Mouse (Mus musculus): ENCODE results near the gene Trhr2.

Gene Trhr2

DNA sequence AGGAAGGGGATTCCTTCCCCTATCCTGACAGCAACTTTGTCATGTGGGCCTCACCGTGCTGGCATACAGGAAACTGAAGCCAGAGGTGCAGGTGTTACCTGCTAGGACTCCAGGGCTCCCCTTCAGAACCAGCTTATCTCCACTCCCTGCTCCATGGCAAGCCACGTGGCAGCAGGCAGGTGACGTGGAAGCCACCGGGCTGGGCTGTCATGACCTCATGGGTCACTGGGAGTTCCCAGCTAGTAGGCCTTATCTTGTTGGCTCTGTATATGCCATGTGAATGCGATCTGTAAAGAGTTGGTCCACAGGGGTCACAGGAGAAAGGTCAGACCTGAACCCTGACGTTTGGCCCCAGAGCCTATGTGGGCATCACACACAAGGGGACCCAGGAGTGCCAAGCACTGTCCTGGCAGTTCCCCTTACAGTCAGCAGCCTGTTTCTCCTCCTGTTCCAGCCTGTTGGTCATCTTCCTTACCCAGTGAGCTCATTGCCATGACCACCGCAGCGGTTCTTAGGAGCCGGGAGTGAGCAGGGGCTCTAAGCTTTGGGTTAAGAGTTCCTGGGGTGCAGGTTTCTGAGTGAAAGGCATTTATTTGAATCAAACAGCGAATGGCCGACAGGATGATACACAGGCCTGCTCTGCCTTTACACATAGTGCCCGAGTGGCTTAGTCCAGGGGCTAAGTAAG lies 30.0 kb downstream of the Trhr2 start:
- no peak for DNase-seq

DNA sequence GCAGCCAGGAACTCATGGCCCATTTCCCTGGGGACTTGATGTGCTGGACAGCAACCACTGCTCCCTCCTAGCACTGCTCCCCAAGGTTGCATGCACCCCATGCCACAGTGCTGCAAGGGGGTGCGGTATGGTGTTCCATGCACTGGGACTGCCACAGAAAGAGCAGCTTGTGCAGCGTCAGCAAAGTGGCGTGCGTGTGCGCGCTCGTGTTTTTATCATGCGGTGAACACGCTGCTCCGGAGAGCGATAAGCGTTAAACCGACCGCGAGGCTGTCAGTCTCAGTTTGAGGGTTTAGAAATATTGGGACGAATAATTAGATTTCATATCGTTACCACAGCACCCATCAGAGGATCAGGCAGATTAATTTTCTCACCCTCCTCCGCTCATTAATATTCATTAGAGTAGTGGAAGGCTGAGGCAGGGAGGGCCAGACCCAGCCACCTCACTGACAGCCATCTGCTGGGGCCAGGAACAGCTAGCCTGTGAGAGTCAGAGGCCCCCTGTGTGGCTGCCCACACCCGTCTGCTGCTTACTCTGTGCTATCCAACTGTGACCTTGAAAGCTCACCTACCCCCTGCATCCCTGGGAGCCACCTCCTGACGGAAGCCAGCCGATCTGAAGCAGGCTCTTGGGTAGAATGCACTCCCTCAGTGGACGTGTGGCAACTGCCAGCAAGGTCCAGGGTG lies 30.9 kb downstream of the Trhr2 start:
- DNase-seq: no peak

DNA sequence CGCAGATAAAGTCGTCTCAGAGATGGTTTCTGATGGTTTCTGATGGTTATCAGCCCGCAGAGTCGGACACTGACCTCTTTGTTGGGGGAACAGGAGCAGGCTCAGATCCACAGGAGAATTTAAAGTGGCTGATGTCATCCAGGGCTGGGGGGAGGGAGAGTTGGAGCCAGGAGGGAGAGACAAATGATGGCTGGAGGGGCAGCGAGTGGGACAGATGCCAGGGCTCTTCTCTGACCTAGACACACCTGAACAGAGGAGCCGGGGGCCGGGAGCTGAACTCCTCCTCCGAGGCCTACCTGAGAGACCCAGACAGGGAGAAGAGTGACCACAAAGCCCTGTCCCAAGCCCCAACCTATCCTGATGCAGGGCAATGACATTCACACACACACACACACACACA lies 31.5 kb downstream of the Trhr2 start:
- DNase-seq: no peak

DNA sequence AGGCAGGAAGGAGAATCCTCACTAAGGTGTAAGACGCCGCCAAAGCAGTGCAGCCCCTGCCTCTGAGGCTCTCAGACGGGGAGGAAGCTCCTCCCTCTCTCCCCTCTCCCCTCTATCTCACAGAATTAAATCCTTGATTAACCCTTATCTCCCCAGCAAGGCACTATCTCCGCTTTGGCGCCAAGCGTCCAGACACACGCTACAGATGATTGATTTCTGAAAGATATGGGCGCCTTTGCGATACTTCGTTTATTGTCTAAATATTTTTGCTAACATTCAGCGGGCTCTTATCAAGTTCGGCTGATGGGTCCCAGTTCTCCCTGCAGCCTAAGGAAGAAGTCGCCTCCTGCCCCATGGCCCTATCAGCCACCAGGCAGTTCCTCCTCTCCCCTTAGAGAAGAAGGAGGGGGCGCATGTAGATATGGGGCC lies 34.4 kb downstream of the Trhr2 start:
- no peak for DNase-seq

DNA sequence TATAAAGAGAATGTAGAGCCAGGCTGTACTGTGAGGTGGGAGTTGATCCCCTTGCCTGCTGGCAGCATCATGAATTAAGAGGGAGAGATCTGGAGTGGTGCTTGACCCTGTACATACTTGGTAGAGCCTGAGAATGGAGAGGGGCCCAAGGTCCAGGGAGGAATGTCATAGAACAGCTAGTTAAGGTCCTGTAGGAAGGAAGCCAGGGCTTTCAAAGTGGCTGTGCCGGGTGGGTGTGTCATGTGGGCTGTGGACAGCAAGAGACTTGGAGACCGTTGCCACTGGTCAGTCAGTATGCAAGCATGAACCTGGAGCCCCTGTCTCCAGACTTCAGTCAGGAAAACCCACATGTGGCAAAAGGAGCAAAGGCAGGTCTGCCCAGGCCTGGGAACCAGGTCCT lies 35.4 kb downstream of the Trhr2 start:
- no peak for DNase-seq

DNA sequence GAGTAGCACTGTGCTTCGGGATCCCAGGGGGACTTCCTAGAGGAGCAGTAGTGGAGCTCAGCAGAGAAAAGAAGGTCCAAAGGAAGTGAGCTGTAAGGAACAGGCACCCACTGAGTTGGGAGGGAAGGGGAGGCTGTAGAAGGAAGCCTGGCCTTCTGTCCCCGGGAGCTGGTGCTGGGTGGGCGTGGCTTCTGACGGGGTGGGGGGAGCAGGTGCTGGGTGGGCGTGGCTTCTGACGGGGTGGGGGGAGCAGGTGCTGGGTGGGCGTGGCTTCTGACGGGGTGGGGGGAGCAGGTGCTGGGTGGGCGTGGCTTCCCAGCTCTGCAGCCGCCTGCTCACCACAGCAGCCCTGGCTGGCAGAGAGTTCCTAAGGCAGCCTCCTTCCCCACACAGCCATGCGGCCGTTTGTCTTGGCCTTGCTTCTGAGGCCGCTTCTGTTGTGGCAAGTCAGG lies 36.6 kb downstream of the Trhr2 start:
- DNase-seq: peak; percentile 22

DNA sequence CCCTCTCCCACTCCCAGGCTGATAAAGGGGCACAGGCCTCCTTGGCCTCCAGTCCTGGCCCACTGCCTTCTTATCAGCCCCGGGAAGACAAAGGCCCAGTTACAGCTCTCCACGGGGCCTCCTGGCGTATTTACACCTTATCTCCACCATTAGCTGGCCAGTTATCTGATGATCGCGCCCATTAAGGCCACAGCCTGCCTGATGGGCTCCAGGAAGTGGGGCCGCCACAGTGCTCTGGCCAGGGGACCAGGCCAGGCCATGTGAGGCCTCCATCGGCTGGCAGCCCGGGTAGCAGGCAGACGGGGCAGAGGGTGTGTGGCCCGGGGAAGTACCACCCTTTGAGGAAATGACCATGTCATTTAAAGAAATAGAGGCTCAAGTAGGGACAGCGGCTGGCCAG lies 37.8 kb downstream of the Trhr2 start:
- no peak for DNase-seq

DNA sequence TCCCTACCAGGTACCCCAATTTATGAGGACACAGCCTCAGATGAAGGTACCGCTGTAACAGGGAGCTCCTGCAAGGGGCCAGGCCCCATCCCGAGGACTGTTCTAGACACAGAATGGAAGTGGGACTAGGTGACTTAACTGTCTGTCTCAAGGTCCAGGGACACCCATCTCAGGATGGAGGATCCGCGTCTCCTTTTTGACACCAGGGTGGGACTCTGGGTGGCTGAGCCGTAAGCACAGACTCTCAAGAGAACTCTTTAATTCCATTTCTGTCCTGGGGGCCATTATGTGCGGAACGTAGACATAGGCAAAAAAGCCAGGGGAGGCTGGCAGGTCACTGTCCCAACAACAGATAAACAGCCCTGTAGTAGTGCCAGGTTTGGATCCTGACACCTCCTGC lies 38.4 kb downstream of the Trhr2 start:
- no peak for DNase-seq

DNA sequence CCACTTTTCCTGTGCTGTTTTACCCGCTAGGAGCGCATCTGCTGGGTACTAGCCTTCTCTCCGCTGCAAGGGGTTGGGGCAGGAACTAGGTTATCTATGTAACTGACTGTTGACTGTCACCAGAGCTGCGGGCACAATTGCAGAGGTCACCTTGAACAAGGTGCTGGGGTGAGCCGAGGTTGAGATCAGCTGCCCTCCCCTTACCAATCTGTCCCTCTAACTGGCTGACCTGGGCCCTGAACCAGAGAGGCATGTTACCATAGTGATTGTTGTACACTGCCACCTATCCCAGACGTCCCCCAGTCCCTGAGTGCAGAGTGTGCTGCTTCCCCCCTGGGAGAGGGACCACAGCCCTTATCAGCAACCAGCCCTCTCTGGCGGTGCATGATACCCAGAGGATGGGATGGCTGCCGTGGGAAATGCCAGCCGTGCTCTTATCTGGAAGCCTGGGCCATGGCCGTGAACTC lies 39.1 kb downstream of the Trhr2 start:
- DNase-seq: no peak

DNA sequence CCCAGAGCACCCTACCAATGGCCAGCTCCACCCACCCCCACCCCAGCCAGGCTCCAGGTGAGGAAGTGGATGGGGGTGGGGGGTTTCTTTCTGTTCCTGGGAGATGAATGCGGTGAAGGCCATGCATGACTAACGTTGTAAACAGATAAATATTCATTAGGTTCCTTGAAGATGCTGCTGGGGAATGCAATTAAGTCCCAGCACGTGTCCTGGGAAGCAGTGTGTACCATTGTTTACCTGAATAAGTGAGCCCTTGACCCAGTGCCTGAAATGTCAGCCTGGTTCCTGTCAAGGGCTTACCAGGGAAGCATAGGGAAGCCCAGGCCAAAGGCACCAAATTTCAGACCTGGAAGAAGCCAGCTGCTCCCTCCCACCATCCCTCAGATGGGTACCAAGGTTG lies 40.0 kb downstream of the Trhr2 start:
- no peak for DNase-seq

DNA sequence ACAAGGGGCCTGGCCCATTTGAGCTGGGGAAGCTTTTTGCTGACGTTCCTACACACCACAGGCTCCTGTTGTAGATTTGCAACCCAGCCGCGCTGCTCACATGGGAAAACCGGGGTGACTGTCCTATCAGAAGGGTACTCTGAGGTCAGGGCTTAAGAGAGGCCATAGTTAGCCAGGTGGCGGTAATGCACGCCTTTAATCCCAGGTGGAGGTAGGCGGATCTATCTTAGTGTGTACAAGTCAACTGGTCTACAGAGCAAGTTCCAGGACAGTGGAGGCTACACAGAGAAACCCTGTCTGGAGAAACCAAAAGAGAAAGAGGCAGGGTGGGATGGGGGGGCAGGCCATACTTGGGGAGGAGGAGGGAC lies 40.9 kb downstream of the Trhr2 start:
- DNase-seq: no peak

DNA sequence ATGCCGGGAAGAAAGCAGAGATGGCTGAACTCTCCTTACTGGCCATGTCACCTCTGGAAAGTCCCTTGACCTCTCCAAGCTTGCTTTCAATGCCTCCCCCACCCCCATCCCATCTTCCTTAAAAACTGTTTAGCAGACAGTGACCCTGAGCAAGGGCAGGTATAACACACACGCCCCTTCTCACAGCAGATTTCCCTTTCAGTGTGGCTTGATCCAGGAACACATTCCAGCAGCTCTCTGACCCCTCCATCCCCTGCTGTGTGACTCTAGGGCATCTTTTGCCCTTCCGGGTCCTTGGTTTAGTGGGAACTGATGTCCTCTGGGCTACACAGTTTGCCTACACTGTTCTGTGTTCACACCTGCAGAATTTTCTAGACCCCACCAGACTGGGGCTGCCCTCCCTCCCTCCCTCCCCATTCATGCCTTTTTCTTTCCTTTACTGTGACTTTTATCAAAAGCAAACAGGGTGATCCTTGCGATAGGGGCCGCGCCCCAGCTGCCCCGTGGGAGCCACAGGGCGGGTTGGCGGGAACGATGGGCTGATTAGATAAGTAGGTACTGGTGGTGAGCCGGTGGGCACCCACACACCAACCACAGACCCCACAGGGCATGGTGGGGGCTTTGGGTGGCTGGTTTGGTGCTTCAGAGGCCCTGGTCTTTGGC lies 41.4 kb downstream of the Trhr2 start:
- DNase-seq: no peak

DNA sequence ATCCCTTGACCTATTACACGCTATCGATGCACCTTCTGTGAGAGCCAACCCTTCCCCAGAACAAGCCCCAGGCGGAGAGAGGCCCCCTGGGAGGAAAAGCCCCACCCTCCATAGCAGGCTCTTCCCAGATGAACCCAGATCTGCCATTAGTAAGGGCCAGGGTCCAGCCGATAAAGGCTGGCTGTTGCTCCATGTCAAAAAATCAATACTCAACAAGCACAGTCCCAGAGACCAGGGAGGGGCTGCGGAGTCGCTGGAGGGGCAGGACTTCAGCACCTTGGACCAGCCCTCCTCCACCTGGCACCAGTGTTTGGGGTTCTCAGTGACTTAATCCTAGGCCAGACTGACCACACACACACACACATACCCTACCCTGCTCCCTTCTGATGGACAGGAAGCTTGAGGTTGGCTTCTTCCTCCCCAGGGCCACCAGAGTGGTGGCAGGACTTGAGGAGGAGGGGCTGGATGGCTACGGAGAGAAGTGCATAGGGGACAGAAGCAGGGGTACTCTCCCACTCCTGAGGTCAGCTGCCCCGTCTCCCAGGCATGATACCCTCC lies 42.5 kb downstream of the Trhr2 start:
- no peak for DNase-seq

DNA sequence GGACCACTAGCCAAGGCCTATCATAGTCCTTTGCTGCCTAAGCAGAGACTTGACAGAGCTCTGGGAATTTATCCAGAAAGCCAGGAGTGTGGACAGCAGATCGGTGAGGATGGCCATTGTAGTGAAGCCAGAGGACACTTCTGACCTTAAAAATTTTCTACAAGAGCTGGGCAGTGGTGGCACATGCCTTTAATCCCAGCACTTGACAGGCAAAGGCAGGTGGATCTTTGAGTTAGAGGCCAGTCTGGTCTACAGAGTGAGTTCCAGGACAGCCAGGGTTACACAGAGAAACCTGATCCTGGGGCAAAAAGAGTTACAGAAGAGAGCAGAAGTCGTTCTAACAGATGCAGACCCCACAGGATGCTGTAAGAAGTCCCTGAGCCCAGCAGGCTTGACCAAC lies 44.1 kb downstream of the Trhr2 start:
- no peak for DNase-seq

DNA sequence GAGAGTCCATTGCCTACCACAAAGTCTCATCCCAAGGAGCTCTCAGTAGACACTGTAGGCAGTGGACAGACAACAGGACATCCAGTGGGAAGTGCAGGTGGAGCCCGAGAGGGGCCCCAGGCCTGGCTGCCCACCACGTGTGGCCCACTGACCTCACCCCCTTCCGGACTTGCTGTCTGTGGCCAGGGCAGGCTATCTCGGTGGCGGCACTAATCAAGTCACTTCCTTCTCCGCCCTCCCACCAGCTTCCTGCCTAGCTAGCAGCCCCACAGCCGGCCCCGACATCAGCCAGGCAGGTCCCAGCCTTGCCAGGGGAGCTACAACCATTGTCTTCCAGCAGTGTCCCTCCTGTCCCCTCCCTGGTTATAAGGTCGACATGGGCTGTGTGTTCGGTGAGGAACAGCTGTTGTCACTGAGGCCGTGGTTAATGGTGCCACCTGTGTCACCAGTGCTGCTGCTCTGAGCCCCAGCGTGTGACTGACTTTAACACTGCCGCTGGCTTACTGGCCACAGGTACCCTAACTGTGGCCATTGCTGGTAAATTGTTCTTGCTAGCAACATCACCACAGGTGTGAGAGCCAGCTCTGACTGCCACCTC lies 45.5 kb downstream of the Trhr2 start:
- DNase-seq: peak; percentile 46

DNA sequence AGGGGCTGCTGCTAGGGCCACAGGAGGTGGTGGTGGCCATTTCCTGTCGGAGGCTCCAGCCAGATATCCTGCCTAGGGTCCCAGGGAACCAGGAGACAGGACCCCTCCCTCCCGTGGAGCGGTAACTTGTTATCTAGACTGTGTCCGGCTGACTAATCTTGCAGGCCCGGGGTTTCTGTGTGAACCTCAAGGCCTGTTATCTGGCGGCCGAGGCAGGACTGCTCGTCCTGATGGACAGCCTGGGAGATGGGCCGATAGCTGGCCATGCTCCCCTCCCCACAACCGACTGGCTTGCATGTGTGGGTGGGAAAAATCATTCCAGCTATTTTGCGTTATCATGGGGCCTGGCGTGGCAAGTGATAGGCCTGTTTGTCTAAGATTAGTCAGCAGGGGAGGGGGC lies 47.2 kb downstream of the Trhr2 start:
- no peak for DNase-seq

DNA sequence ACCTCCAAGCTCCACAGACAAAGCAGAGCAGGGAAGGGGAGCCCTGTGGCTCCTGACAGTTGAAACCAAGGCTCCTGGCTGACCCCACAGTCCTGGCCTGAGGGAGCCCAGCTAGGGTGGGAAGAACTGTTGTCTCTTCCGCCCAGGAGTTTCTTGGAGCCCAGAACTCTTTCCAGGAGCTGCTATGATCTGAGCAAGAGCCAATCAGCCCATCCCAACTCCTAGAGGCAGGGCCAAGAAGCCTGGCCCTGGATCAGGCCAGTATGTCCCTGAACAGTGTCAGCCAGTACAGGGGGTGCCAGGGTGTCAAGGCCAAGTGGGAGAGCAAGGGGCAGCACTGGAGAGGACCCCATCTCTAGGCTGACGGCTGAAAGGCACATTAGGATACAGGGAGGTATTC lies 48.0 kb downstream of the Trhr2 start:
- DNase-seq: no peak

DNA sequence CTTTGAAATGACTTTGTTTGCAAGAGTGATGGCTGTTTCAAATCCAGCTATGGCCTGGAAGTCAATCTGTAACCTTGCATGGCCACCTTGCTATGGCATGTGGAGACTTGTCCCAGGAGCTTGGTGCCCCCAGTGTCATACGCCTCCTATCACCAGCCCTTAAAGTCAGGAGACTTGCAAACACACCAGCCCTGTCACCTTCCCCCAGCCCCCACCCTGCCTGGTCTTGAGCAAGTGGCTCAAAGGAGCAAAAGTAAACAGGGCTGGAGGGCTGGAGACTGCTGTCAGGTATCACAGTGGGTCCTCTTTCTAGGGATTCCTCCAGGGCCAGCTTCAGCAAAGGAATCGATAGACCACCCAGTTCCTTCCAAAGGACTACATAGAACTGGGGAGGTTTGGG lies 49.4 kb downstream of the Trhr2 start:
- DNase-seq: no peak

DNA sequence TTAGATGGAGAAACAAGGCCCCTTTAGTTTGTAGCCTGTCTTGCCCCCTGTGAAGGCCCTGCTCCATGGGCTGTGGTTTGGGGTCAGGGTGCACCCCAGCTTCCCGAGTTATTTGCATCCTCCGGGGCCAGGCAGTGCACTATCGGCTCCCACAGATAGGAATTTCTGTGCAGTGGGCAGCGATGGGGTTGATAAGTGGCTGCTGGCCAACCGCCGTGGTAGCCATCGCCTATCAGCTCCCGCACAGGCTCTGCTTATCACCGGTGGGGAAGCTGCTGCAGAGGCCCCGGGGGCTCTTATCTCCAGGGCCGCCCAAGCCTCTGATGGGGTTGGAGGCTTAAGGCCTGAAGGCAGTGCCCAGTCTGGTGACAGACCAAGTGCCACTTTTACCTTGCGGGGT lies 51.3 kb downstream of the Trhr2 start:
- no peak for DNase-seq

DNA sequence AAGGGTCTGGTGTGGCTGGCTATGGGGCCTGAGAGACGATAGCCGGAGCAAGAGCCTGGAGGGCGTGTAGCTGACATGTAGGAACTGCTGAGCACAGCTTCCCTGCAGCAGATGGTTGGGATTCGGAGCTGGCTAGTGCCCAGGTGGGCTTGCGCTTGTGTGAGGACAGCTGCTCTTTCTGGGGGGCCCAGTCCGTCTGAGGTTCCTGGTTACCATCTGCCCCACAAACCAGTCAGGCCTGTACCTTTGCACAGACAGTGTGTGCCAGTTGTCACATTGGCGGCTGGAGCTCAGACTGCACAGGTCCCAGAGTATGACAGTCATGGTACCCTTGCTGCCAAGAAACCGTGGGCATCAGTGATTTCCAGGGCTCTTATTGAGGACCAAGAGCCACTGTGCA lies 52.7 kb downstream of the Trhr2 start:
- DNase-seq: no peak

All from kidney, adult 9 months (tissue).